Mouse (Mus musculus) megakaryocyte, embryonic 14.5 days (primary cell): ENCODE measurements at regions not wholly inside any gene's neighbourhood (a gene's known extent, or its start where the extent isn't known, plus 50 kb on each side); places are given as distances from the start of the nearest gene placed in this dataset.

ENCODE experiments used
- FLI1 ChIP-seq: IDR thresholded peaks from 2 replicates; pipeline ENCODE4 v1.6.1; 2012; ENCODE audit warnings: low read length, inconsistent platforms, mixed read lengths
- GATA1 ChIP-seq: IDR thresholded peaks from 3 replicates; pipeline ENCODE4 v1.6.1; 2012; ENCODE audit warnings: mixed read lengths, low read length, inconsistent platforms, borderline replicate concordance

DNA sequence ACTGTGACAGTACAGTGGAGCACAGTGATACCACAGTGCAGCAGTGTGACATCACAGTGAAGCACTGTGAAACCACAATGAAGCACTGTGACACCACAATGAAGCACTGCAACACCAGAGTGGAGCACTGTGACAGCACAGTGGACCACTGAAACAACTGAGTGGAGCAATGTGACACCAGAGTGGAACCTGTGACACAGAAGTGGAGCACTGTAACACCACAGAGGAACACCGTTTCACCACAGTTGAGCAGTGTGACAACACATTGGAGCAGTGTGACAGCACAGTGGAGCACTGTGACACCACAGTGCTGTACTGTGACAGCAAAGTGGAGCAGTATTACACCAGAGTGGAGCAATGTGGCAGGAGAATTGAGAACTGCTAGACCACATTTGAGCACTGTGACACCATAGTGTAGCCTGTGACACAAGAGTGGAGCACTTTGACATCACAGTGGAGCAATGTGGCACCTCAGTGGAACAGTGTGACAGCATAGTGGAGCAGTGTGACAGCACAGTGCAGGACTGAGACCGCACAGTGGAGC lies 107.5 kb upstream of the Vmn1r2 start:
- no peak for TF ChIP-seq GATA1
- TF ChIP-seq FLI1 = no peak
